Comparison of ENCODE assay signal across 18 mouse cellular contexts in the genomic region with DNA sequence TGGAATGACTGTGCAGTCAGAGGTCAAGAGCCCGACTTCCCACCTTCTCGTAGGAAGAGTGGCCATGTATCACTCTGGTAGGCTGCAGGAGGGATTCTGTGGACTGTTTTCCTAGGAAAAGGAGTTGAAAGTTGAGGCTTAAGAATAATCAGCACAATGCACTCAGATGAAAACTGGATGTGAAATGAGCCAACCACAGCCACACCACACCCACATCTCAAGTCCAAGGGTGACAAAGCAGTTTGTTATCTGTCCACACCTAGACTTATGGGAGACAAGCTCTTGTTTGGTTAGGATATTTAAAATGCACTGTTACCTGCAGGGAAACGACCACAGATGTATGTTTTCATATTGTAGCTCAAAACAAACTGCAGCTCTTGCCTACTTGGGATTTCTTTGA. TPM values are rescaled to one million over a fixed set of nuclear protein-coding genes. Genes with fewer than 3 reads are reported as not detected.
DNase-seq lines count a peak whose midpoint lies in the region; ATAC-seq and TF ChIP-seq lines count a peak whose summit lies in the region.
"Had no signal": no experiment of that assay in that cellular context is flagged by ENCODE, and none has a peak within 500 bp of the region (broad histone marks: within the 10 kb centered on the region; RNA-seq: fewer than 3 reads in every experiment).

No protein-coding gene starts in this region.

- no peak overlapping the region for H3K9ac ChIP-seq in heart, embryonic 16.5 days (ENCODE audit: low read length)
- H3K9ac ChIP-seq in liver, embryonic 14.5 days (replicated peaks), result no peak overlapping the region
- H3K9ac ChIP-seq in hindbrain, embryonic 16.5 days (ENCODE audit: low read depth, low read length), result no peak overlapping the region
- no peak overlapping the region for H3K9ac ChIP-seq in hindbrain, embryonic 14.5 days
- H3K9ac ChIP-seq: embryonic facial prominence, embryonic 13.5 days; forebrain, postnatal 0 days; lung, embryonic 14.5 days; midbrain, embryonic 12.5 days had no signal

- no peak overlapping the region for H3K4me3 ChIP-seq in heart, embryonic 16.5 days (ENCODE audit: low read length)
- H3K4me3 ChIP-seq in embryonic fibroblast, embryonic 13.5 days (ENCODE audit: insufficient read depth, low read length), result no peak overlapping the region
- no peak overlapping the region for H3K4me3 ChIP-seq in liver, embryonic 14.5 days (ENCODE audit: insufficient read depth in 1 of 2, low read depth in 2 of 2, low read length in 2 of 2)
- H3K4me3 ChIP-seq in hindbrain, embryonic 16.5 days (ENCODE audit: low read length), result no peak overlapping the region
- no peak overlapping the region for H3K4me3 ChIP-seq in hindbrain, embryonic 14.5 days (replicated peaks; ENCODE audit: low read length)
- H3K4me3 ChIP-seq: embryonic facial prominence, embryonic 13.5 days; layer of hippocampus, adult 2 months; midbrain, embryonic 12.5 days had no signal

- H3K4me1 ChIP-seq in heart, embryonic 16.5 days (ENCODE audit: control insufficient read depth, insufficient read depth, low read length), result peaks cover 21% of the 10 kb centered on the region
- peaks cover 11% of the 10 kb centered on the region for H3K4me1 ChIP-seq in embryonic fibroblast, embryonic 13.5 days (ENCODE audit: control insufficient read depth, insufficient read depth, low read length)
- peaks cover 13 to 26% of the 10 kb centered on the region in 2 experiments for H3K4me1 ChIP-seq in liver, embryonic 14.5 days (replicated peaks; ENCODE audit: control insufficient read depth in 2 of 2, insufficient read depth in 2 of 2, low read length in 1 of 2)
- H3K4me1 ChIP-seq in hindbrain, embryonic 16.5 days (ENCODE audit: control insufficient read depth, insufficient read depth, low read depth, low read length), result peaks cover 5% of the 10 kb centered on the region
- peaks cover 6% of the 10 kb centered on the region for H3K4me1 ChIP-seq in hindbrain, embryonic 14.5 days (replicated peaks; ENCODE audit: control insufficient read depth, insufficient read depth, low read length)

- TF ChIP-seq POLR2A in embryonic fibroblast, embryonic 13.5 days (IDR thresholded peaks at IDR 0.05; ENCODE audit: low read depth, low read length), result no peak

- no peak for TF ChIP-seq CTCF in embryonic fibroblast, embryonic 13.5 days (IDR thresholded peaks at IDR 0.05; ENCODE audit: borderline replicate concordance, insufficient read depth, low read length)
- TF ChIP-seq CTCF in liver, embryonic 14.5 days (IDR thresholded peaks at IDR 0.05; ENCODE audit: low read depth), result no peak

- no peak for DNase-seq in heart, postnatal 36 days
- peak; percentile 63 to 67 (median 66) for DNase-seq in liver, embryonic 14.5 days (ENCODE audit: low read depth in 3 of 3, low spot score in 3 of 3)
- DNase-seq in frontal cortex, postnatal 14 days (ENCODE audit: low spot score in 2 of 2), result no peak
- DNase-seq in hindbrain, embryonic 14.5 days (ENCODE audit: low spot score), result no peak
- DNase-seq: cerebellum, adult 9-11 months; forebrain, postnatal 0 days had no signal

- no peak for ATAC-seq in heart, embryonic 16.5 days (replicated peaks; ENCODE audit: extremely low read depth, insufficient read depth, low FRiP score)
- ATAC-seq in liver, embryonic 14.5 days (ENCODE audit: insufficient read depth), result peak; percentile 72; the same call in 1 of the 2 replicates
- ATAC-seq in hindbrain, embryonic 16.5 days, result no peak
- ATAC-seq in hindbrain, embryonic 14.5 days (ENCODE audit: low FRiP score), result no peak
- ATAC-seq: CD4-positive, CD25-positive, alpha-beta regulatory T cell, adult 4 months; forebrain, postnatal 0 days had no signal

- no peak overlapping the region for H3K4me2 ChIP-seq in heart, embryonic 16.5 days (ENCODE audit: low read depth, low read length)
- H3K4me2 ChIP-seq in liver, embryonic 14.5 days (ENCODE audit: low read depth), result peak overlapping the region; percentile 45
- H3K4me2 ChIP-seq in hindbrain, embryonic 16.5 days (ENCODE audit: low read length), result no peak overlapping the region
- no peak overlapping the region for H3K4me2 ChIP-seq in hindbrain, embryonic 14.5 days (replicated peaks)
- H3K4me2 ChIP-seq: embryonic facial prominence, embryonic 13.5 days; lung, embryonic 14.5 days; midbrain, embryonic 12.5 days had no signal

- peaks cover 24% of the 10 kb centered on the region for H3K36me3 ChIP-seq in heart, embryonic 16.5 days (ENCODE audit: control insufficient read depth, insufficient read depth)
- H3K36me3 ChIP-seq in liver, embryonic 14.5 days (replicated peaks; ENCODE audit: control insufficient read depth, insufficient read depth, low read depth), result peaks cover 7% of the 10 kb centered on the region
- peaks cover 16% of the 10 kb centered on the region for H3K36me3 ChIP-seq in hindbrain, embryonic 16.5 days (ENCODE audit: control insufficient read depth, insufficient read depth, low read length)
- peaks cover 34% of the 10 kb centered on the region for H3K36me3 ChIP-seq in hindbrain, embryonic 14.5 days (replicated peaks; ENCODE audit: control insufficient read depth, insufficient read depth)

- H3K27me3 ChIP-seq in heart, embryonic 16.5 days (ENCODE audit: control insufficient read depth, insufficient read depth, low read length), result no peaks in the 10 kb centered on the region
- no peaks in the 10 kb centered on the region for H3K27me3 ChIP-seq in liver, embryonic 14.5 days (ENCODE audit: control insufficient read depth, insufficient read depth, low read length)
- no peaks in the 10 kb centered on the region for H3K27me3 ChIP-seq in hindbrain, embryonic 16.5 days (replicated peaks; ENCODE audit: control insufficient read depth, insufficient read depth, low read length)
- H3K27me3 ChIP-seq in hindbrain, embryonic 14.5 days (ENCODE audit: control insufficient read depth, insufficient read depth, low read length), result no peaks in the 10 kb centered on the region
- H3K27me3 ChIP-seq: embryonic facial prominence, embryonic 13.5 days had no signal

- 37% methylated on average over 3 of the region's 3 CpGs for WGBS in heart, embryonic 16.5 days
- WGBS in liver, embryonic 14.5 days (ENCODE audit: insufficient replicate concordance), result 27% methylated on average over 3 of the region's 3 CpGs
- WGBS in hindbrain, embryonic 16.5 days, result 77% methylated on average over 3 of the region's 3 CpGs
- 81% methylated on average over 3 of the region's 3 CpGs for WGBS in hindbrain, embryonic 14.5 days

- peak overlapping the region; percentile 61 for H3K27ac ChIP-seq in heart, embryonic 16.5 days (ENCODE audit: low read length)
- H3K27ac ChIP-seq in embryonic fibroblast, embryonic 13.5 days (ENCODE audit: insufficient read depth, low read length), result peak overlapping the region; percentile 76
- no peak overlapping the region for H3K27ac ChIP-seq in liver, embryonic 14.5 days
- H3K27ac ChIP-seq in hindbrain, embryonic 16.5 days (ENCODE audit: low read depth, low read length), result no peak overlapping the region
- no peak overlapping the region for H3K27ac ChIP-seq in hindbrain, embryonic 14.5 days
- H3K27ac ChIP-seq: embryonic facial prominence, embryonic 13.5 days; layer of hippocampus, adult 2 months; midbrain, embryonic 12.5 days had no signal

- intact Hi-C loops in heart, postnatal 36 days (cut with DNase I), result no loop called here

- no peaks in the 10 kb centered on the region for H3K9me3 ChIP-seq in heart, embryonic 16.5 days (replicated peaks; ENCODE audit: control insufficient read depth, low read length)
- no peaks in the 10 kb centered on the region for H3K9me3 ChIP-seq in liver, embryonic 14.5 days (ENCODE audit: control insufficient read depth, low read length)
- no peaks in the 10 kb centered on the region for H3K9me3 ChIP-seq in hindbrain, embryonic 16.5 days (ENCODE audit: control insufficient read depth, low read length)
- H3K9me3 ChIP-seq in hindbrain, embryonic 14.5 days (ENCODE audit: control insufficient read depth, low read length), result no peaks in the 10 kb centered on the region
- H3K9me3 ChIP-seq: embryonic facial prominence, embryonic 13.5 days; midbrain, embryonic 12.5 days had no signal

- no peak for TF ChIP-seq EP300 in liver, embryonic 14.5 days (IDR thresholded peaks at IDR 0.05; ENCODE audit: low read depth)

RNA-seq across cellular contexts. Expression of gene Naaa, which starts 5.1 kb away (rescaled TPM):
- polyA plus RNA-seq in heart, embryonic 16.5 days (2015; fragmentation: Nextera tagmentation; extraction: Ambion mirVana), result 8.4 and 9.3 TPM in 2 replicates
- total RNA-seq in heart, postnatal 36 days (2021), result 10 to 100 TPM; 12.2 to 13.3 TPM
- polyA plus RNA-seq in embryonic fibroblast, embryonic 13.5 days (2011; ENCODE audit: insufficient read length, low read depth, missing spikeins), result 20.4 and 25.8 TPM in 2 replicates
- polyA plus RNA-seq in liver, embryonic 14.5 days (2012; rRNA removed), result 4.3 and 4.4 TPM in 2 replicates
- polyA plus RNA-seq in liver, embryonic 14.5 days (2014; fragmentation: Nextera tagmentation; extraction: Ambion mirVana), result 3.6 and 4.5 TPM in 2 replicates
- polyA plus RNA-seq in hindbrain, embryonic 16.5 days (2015; fragmentation: Nextera tagmentation; extraction: Ambion mirVana), result 23.8 and 28.5 TPM in 2 replicates
- 22.1 and 25.1 TPM in 2 replicates for polyA plus RNA-seq in hindbrain, embryonic 14.5 days (2014; fragmentation: Nextera tagmentation; extraction: Ambion mirVana)

RNA-seq across cellular contexts. Expression of gene Ppef2, which starts 27.0 kb away (rescaled TPM):
- 0.15 TPM in 1 of 2 replicates, not detected in the other for polyA plus RNA-seq in heart, embryonic 16.5 days (2015; fragmentation: Nextera tagmentation; extraction: Ambion mirVana)
- total RNA-seq in heart, postnatal 36 days (2021), result not detected
- polyA plus RNA-seq in embryonic fibroblast, embryonic 13.5 days (2011; ENCODE audit: insufficient read length, low read depth, missing spikeins), result not detected in 2 replicates
- 0.05 and 0.13 TPM in 2 replicates for polyA plus RNA-seq in liver, embryonic 14.5 days (2012; rRNA removed)
- polyA plus RNA-seq in liver, embryonic 14.5 days (2014; fragmentation: Nextera tagmentation; extraction: Ambion mirVana), result not detected in 2 replicates
- 0.62 and 0.68 TPM in 2 replicates for polyA plus RNA-seq in hindbrain, embryonic 16.5 days (2015; fragmentation: Nextera tagmentation; extraction: Ambion mirVana)
- 0.34 and 0.84 TPM in 2 replicates for polyA plus RNA-seq in hindbrain, embryonic 14.5 days (2014; fragmentation: Nextera tagmentation; extraction: Ambion mirVana)
- total RNA-seq: heart, adult 8-10 months had no signal
- polyA plus RNA-seq: neural tube, embryonic 11.5 days had no signal

RNA-seq across cellular contexts. Expression of gene Sdad1, which starts 27.2 kb away (rescaled TPM):
- polyA plus RNA-seq in heart, embryonic 16.5 days (2015; fragmentation: Nextera tagmentation; extraction: Ambion mirVana), result 22.0 and 22.2 TPM in 2 replicates
- 10 to 100 TPM; 11.1 to 12.5 TPM for total RNA-seq in heart, postnatal 36 days (2021)
- 30.0 and 31.7 TPM in 2 replicates for polyA plus RNA-seq in embryonic fibroblast, embryonic 13.5 days (2011; ENCODE audit: insufficient read length, low read depth, missing spikeins)
- 8.1 and 9.5 TPM in 2 replicates for polyA plus RNA-seq in liver, embryonic 14.5 days (2012; rRNA removed)
- polyA plus RNA-seq in liver, embryonic 14.5 days (2014; fragmentation: Nextera tagmentation; extraction: Ambion mirVana), result 17.4 and 18.8 TPM in 2 replicates
- 27.0 and 27.1 TPM in 2 replicates for polyA plus RNA-seq in hindbrain, embryonic 16.5 days (2015; fragmentation: Nextera tagmentation; extraction: Ambion mirVana)
- polyA plus RNA-seq in hindbrain, embryonic 14.5 days (2014; fragmentation: Nextera tagmentation; extraction: Ambion mirVana), result 28.5 and 29.3 TPM in 2 replicates

RNA-seq across cellular contexts. Expression of gene Cxcl9, which starts 44.8 kb away (rescaled TPM):
- 0.21 and 0.37 TPM in 2 replicates for polyA plus RNA-seq in heart, embryonic 16.5 days (2015; fragmentation: Nextera tagmentation; extraction: Ambion mirVana)
- 1 to 10 TPM; 1.4 to 2.7 TPM for total RNA-seq in heart, postnatal 36 days (2021)
- 0.17 and 0.23 TPM in 2 replicates for polyA plus RNA-seq in embryonic fibroblast, embryonic 13.5 days (2011; ENCODE audit: insufficient read length, low read depth, missing spikeins)
- 0.06 TPM in 1 of 2 replicates, not detected in the other for polyA plus RNA-seq in liver, embryonic 14.5 days (2012; rRNA removed)
- 0.20 TPM in 1 of 2 replicates, not detected in the other for polyA plus RNA-seq in liver, embryonic 14.5 days (2014; fragmentation: Nextera tagmentation; extraction: Ambion mirVana)
- not detected in 2 replicates for polyA plus RNA-seq in hindbrain, embryonic 16.5 days (2015; fragmentation: Nextera tagmentation; extraction: Ambion mirVana)
- not detected in 2 replicates for polyA plus RNA-seq in hindbrain, embryonic 14.5 days (2014; fragmentation: Nextera tagmentation; extraction: Ambion mirVana)
- total RNA-seq: forebrain, postnatal 0 days; layer of hippocampus, adult 2 months; left cerebral cortex, postnatal 10 days had no signal
- polyA plus RNA-seq: embryonic facial prominence, embryonic 13.5 days; forebrain, postnatal 0 days; intestine, embryonic 14.5 days; lung, embryonic 14.5 days; midbrain, embryonic 12.5 days; neural tube, embryonic 11.5 days had no signal

RNA-seq across cellular contexts. Expression of gene Art3, which starts 48.5 kb away (rescaled TPM):
- polyA plus RNA-seq in heart, embryonic 16.5 days (2015; fragmentation: Nextera tagmentation; extraction: Ambion mirVana), result 71.8 and 92.4 TPM in 2 replicates
- total RNA-seq in heart, postnatal 36 days (2021), result 100 to 1,000 TPM; 751 to 829 TPM
- polyA plus RNA-seq in embryonic fibroblast, embryonic 13.5 days (2011; ENCODE audit: insufficient read length, low read depth, missing spikeins), result not detected in 2 replicates
- 0.53 and 1.1 TPM in 2 replicates for polyA plus RNA-seq in liver, embryonic 14.5 days (2012; rRNA removed)
- polyA plus RNA-seq in liver, embryonic 14.5 days (2014; fragmentation: Nextera tagmentation; extraction: Ambion mirVana), result 1.7 and 2.1 TPM in 2 replicates
- 6.4 and 6.7 TPM in 2 replicates for polyA plus RNA-seq in hindbrain, embryonic 16.5 days (2015; fragmentation: Nextera tagmentation; extraction: Ambion mirVana)
- polyA plus RNA-seq in hindbrain, embryonic 14.5 days (2014; fragmentation: Nextera tagmentation; extraction: Ambion mirVana), result 6.0 and 9.3 TPM in 2 replicates

Comparison
In these comparisons a context has a peak if more than half of its experiments do, and no peak if none do; other contexts are left out.
1. H3K27ac ChIP-seq: peak in heart, embryonic 16.5 days (single experiment) and embryonic fibroblast, embryonic 13.5 days (single experiment); none in liver, embryonic 14.5 days (single experiment), hindbrain, embryonic 16.5 days (single experiment) and hindbrain, embryonic 14.5 days (single experiment).
2. DNase-seq: peak in liver, embryonic 14.5 days (3 of 3); none in heart, postnatal 36 days (0 of 2), frontal cortex, postnatal 14 days (0 of 2) and hindbrain, embryonic 14.5 days (single experiment).